Mouse (Mus musculus) hindbrain, postnatal 0 days (tissue): ENCODE results near the gene Zfp366. TPM values are rescaled to one million over a fixed set of nuclear protein-coding genes. Genes with fewer than 3 reads are reported as not detected.

Source experiments
- ATAC-seq: fragments of 200-750 bp; cut with Nextera tagmentation; 2 replicates; pipeline ENCODE4 v1.8.0; 2017; ENCODE audit warnings: mild to moderate bottlenecking, moderate TSS enrichment, moderate library complexity
- DNase-seq: peaks from one replicate; pipeline ENCODE4 v3.0.0-alpha.2; 2015; ENCODE audit warnings: low spot score
- H3K27ac ChIP-seq: fragments of 300-500 bp; sonication (generic); 2 replicates; pipeline ENCODE4 v1.5.1; 2014; ENCODE audit warnings: mild to moderate bottlenecking
- H3K27me3 ChIP-seq: fragments of 300-500 bp; sonication (generic); 2 replicates; pipeline ENCODE4 v1.6.1; 2014; ENCODE audit warnings: low read length, mixed read lengths; ENCODE audit not compliant: insufficient read depth
- H3K36me3 ChIP-seq: fragments of 300-500 bp; sonication (generic); 2 replicates; pipeline ENCODE4 v1.6.1; 2014; ENCODE audit warnings: low read length, mixed read lengths; ENCODE audit not compliant: insufficient read depth
- H3K4me1 ChIP-seq: fragments of 300-500 bp; sonication (generic); 2 replicates; pipeline ENCODE4 v1.6.1; 2014; ENCODE audit warnings: antibody characterized with exemption, low read length, mixed read lengths; ENCODE audit not compliant: insufficient read depth
- H3K4me2 ChIP-seq: fragments of 300-500 bp; sonication (generic); 2 replicates; pipeline ENCODE4 v1.6.1; 2014; ENCODE audit warnings: low read depth, mild to moderate bottlenecking, low read length, moderate library complexity, mixed read lengths
- H3K4me3 ChIP-seq: fragments of 300-500 bp; sonication (generic); 2 replicates; pipeline ENCODE4 v1.5.1; 2014; ENCODE audit warnings: low read length
- H3K9ac ChIP-seq: fragments of 300-500 bp; sonication (generic); replicated peaks from 2 replicates; pipeline ENCODE4 v1.6.1; 2014; ENCODE audit warnings: mild to moderate bottlenecking, low read length, moderate library complexity, mixed read lengths
- H3K9me3 ChIP-seq: fragments of 300-500 bp; sonication (generic); 2 replicates; pipeline ENCODE4 v1.6.1; 2016; ENCODE audit warnings: low read length, mixed read lengths
- CTCF ChIP-seq: IDR thresholded peaks from 2 replicates; pipeline ENCODE4 v1.5.1; 2016; ENCODE audit warnings: antibody characterized with exemption, control low read depth, low read depth
- WGBS: fragments of 180-500 bp; shearing (Covaris S2); extraction: QIAGEN DNeasy Blood & Tissue Kit; methylation state at CpG from one replicate; pipeline ENCODE4 v1.1.7; 2014; 5-methylcytosine and 5-hydroxymethylcytosine counted together
- polyA plus RNA-seq: library from polyadenylated mRNA; unstranded; fragments of >200 nt; fragmentation: Nextera tagmentation; extraction: Ambion mirVana; gene quantifications from 2 replicates; pipeline ENCODE4 v1.2.1, GENCODE M21; 2015
- total RNA-seq: library from RNA; depleted of rRNA; stranded (reverse); fragments of >200 nt; gene quantifications from 2 replicates; pipeline ENCODE4 v1.2.3, GENCODE M21; 2014

Zfp366 gene
- total and polyA plus RNA-seq, 2 experiments from 2014 or later: 0.30 to 2.2 TPM

DNA sequence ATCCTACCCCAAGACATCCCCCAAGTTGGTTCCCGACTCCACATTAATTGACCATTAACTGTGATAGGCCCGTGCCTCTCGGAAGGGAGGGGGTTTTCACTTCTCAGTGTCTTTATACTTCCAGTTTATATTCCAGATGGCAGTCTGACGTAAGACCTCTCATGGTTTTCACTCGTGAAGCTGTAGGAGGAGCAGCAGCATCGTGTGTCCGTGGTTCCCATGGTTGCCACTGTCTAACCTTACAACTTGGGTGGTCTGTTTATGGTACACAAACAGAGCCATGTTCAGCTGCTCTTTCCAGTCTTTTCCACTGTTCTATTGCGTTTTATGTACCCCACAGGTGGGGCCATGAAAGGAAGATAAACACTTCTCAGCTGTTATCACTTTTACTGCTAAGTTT lies 33.5 kb upstream of the Zfp366 start:
- DNase-seq: no peak
- 0 out of 2 replicates have a peak, but pooled peaks have one; percentile 36 for ATAC-seq
- Histone ChIP-seq H3K27me3 (no peaks in the 10 kb centered on the region), H3K36me3 (no peaks in the 10 kb centered on the region), H3K4me1 (peaks cover 7% of the 10 kb centered on the region; the same call in 1 of the 2 replicates), H3K4me3 (no peak overlapping the region), H3K9ac (no peak overlapping the region), H3K4me2 (no peak overlapping the region), H3K9me3 (no peaks in the 10 kb centered on the region), H3K27ac (no peak overlapping the region)
- WGBS: 41% methylated on average over 8 of the region's 8 CpGs
- no peak for TF ChIP-seq CTCF

DNA sequence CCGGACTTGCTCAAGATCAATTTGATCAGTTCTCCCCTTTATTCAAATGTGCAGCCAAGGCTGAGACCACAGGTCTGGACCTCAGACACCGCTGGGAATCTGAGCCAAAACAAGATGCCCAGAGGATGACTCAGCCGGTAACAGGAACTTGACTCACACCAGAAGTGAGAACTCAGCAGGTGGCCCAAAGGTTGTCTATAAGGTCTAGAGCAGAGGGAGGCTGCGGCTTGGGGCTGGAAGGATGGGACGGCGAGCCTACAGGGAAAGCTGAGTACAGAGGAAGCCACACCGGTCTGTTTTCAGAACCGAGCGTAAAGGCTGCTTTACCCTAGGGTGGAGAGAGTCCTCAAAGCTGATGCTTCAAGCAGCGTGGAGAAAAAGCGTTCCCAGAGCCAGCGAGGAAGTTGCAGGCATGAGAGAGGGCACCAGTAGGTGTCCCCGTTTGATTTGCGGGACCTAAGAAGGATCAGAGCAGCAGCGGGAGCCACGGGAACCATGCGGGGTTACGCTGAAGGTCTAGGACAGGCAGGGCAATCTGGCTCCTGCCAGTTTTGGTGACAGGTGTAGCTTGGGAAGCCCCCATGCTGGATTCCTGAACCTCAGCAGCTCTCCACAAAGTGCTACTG lies 32.2 kb upstream of the Zfp366 start:
- H3K9me3 ChIP-seq: 0 out of 2 replicates have a peak, but pooled peaks cover 3% of the 10 kb centered on the region
- peaks cover 7% of the 10 kb centered on the region; the same call in 1 of the 2 replicates for H3K4me1 ChIP-seq
- ATAC-seq (no peak), DNase-seq (peak; percentile 41)
- peak overlapping the region; percentile 25; the same call in 1 of the 2 replicates for H3K4me2 ChIP-seq
- H3K27ac ChIP-seq: no peak overlapping the region
- TF ChIP-seq CTCF: peak; percentile 44
- no peaks in the 10 kb centered on the region for H3K36me3 ChIP-seq
- H3K9ac ChIP-seq: no peak overlapping the region
- 27% methylated on average over 18 of the region's 18 CpGs for WGBS
- no peaks in the 10 kb centered on the region for H3K27me3 ChIP-seq
- no peak overlapping the region for H3K4me3 ChIP-seq

DNA sequence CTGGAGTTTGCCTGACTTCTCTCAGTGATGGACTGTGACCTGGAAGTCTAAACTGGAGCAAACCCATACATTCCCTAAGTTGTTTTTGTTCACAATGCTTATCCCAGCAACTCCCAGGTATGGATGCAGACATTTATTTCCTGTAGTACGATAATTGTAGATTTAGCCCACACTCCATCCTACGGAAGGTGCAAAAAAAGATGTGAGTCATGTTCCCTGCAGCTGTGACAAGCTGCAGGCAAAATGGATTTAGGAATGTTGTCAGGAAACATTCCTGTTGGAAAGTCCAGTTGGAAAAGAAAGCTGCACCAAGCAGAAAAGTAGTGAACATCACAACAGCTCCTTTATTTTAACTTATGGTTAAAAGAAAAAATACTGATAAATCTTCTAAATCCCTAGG lies 26.9 kb upstream of the Zfp366 start:
- Histone ChIP-seq H3K27ac (no peak overlapping the region), H3K36me3 (no peaks in the 10 kb centered on the region), H3K27me3 (no peaks in the 10 kb centered on the region), H3K9me3 (0 out of 2 replicates have a peak, but pooled peaks cover 3% of the 10 kb centered on the region), H3K4me1 (no peaks in the 10 kb centered on the region), H3K4me2 (no peak overlapping the region), H3K9ac (no peak overlapping the region), H3K4me3 (no peak overlapping the region)
- TF ChIP-seq CTCF: no peak
- ATAC-seq: no peak
- 91% methylated on average over 2 of the region's 2 CpGs for WGBS
- no peak for DNase-seq

DNA sequence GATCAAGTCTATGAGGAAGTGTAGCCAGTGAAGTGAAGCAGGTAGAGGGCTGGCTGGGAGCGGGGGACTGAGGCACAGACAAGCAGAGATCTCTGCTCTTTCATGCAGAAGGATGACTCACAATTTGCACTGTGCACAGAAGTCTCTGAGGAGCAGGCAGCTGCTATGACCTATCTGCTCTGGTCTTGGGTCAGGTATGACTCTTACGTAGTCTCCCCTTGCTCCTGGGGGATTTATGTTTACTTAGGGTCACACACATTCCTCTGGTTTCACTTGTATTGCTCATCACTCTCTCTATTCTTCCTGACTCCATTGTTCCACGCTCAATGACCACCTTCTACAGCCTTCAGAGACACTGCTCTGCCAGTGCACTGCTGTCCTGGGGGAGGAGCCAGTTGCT lies 25.9 kb upstream of the Zfp366 start:
- DNase-seq: no peak
- Histone ChIP-seq H3K36me3 (no peaks in the 10 kb centered on the region), H3K27me3 (no peaks in the 10 kb centered on the region), H3K4me1 (no peaks in the 10 kb centered on the region), H3K9me3 (0 out of 2 replicates have a peak, but pooled peaks cover 3% of the 10 kb centered on the region), H3K27ac (no peak overlapping the region), H3K4me2 (no peak overlapping the region), H3K9ac (no peak overlapping the region), H3K4me3 (no peak overlapping the region)
- no peak for TF ChIP-seq CTCF
- WGBS: 85% methylated on average over 3 of the region's 3 CpGs
- ATAC-seq: no peak

GRCm38 (mm10) chr13:99163071-99163470 lies 21.6 kb upstream of the Zfp366 start:
- H3K4me2 ChIP-seq: no peak overlapping the region
- no peaks in the 10 kb centered on the region for H3K9me3 ChIP-seq
- TF ChIP-seq CTCF: no peak
- 58% methylated on average over 4 of the region's 4 CpGs for WGBS
- H3K4me1 ChIP-seq: no peaks in the 10 kb centered on the region
- H3K36me3 ChIP-seq: no peaks in the 10 kb centered on the region
- ATAC-seq (no peak), DNase-seq (no peak)
- peak overlapping the region; percentile 27; the same call in 1 of the 2 replicates for H3K27ac ChIP-seq
- H3K9ac ChIP-seq: no peak overlapping the region
- no peaks in the 10 kb centered on the region for H3K27me3 ChIP-seq
- no peak overlapping the region for H3K4me3 ChIP-seq

GRCm38 (mm10) chr13:99163521-99164359 lies 20.9 kb upstream of the Zfp366 start:
- Histone ChIP-seq H3K9ac (no peak overlapping the region), H3K4me2 (no peak overlapping the region), H3K4me1 (no peaks in the 10 kb centered on the region), H3K27ac (peak overlapping the region; percentile 27; the same call in 1 of the 2 replicates), H3K9me3 (no peaks in the 10 kb centered on the region), H3K36me3 (no peaks in the 10 kb centered on the region), H3K4me3 (no peak overlapping the region), H3K27me3 (no peaks in the 10 kb centered on the region)
- TF ChIP-seq CTCF: no peak
- no peak for ATAC-seq
- DNase-seq: no peak
- 49% methylated on average over 10 of the region's 10 CpGs for WGBS

DNA sequence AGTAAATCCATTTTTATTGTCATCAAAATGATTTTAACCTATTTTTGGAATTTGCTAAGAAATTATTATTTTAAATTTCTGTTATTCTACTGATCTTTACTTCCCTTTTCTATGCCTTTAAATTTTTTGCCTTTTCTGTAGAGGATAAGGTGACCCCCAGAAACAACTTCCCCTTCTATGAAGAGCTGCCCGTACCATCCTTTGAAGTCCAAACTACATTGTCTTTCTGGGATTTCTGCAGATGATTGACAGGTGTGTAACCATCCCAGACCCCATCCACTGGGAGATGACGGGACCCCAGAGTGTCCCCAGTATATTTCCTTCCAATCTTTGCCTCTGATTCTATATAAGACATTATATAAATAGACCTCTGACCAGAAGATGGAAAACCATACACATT lies 20.3 kb upstream of the Zfp366 start:
- no peak for TF ChIP-seq CTCF
- DNase-seq: no peak
- Histone ChIP-seq H3K4me3 (no peak overlapping the region), H3K4me1 (no peaks in the 10 kb centered on the region), H3K9me3 (no peaks in the 10 kb centered on the region), H3K27me3 (no peaks in the 10 kb centered on the region), H3K27ac (0 out of 2 replicates have a peak overlapping the region, but pooled peaks have one; percentile 27), H3K9ac (no peak overlapping the region), H3K4me2 (no peak overlapping the region), H3K36me3 (no peaks in the 10 kb centered on the region)
- WGBS: 68% methylated on average over 2 of the region's 2 CpGs
- no peak for ATAC-seq
